Mouse (Mus musculus) heart, postnatal 0 days (tissue): ENCODE results near the gene Ier5. TPM values are rescaled to one million over a fixed set of nuclear protein-coding genes. Genes with fewer than 3 reads are reported as not detected.

ENCODE experiments used
- ATAC-seq: fragments of 200-750 bp; cut with Nextera tagmentation; 2 replicates; pipeline ENCODE4 v1.8.0; 2017; ENCODE audit warnings: low read depth, moderate number of reproducible peaks, moderate library complexity; ENCODE audit not compliant: insufficient read depth
- DNase-seq: peaks from one replicate; pipeline ENCODE4 v3.0.0-alpha.2; 2016; ENCODE audit warnings: low spot score
- H3K27ac ChIP-seq: fragments of 300-500 bp; sonication (generic); 2 replicates; pipeline ENCODE4 v1.5.1; 2014; ENCODE audit warnings: low read depth, mild to moderate bottlenecking
- H3K27me3 ChIP-seq: fragments of 300-500 bp; sonication (generic); 2 replicates; pipeline ENCODE4 v1.6.1; 2014; ENCODE audit warnings: low read length, mixed read lengths; ENCODE audit not compliant: control insufficient read depth, insufficient read depth
- H3K36me3 ChIP-seq: fragments of 300-500 bp; sonication (generic); replicated peaks from 2 replicates; pipeline ENCODE4 v1.6.1; 2014; ENCODE audit warnings: low read length, mixed read lengths; ENCODE audit not compliant: control insufficient read depth, insufficient read depth
- H3K4me1 ChIP-seq: fragments of 300-500 bp; sonication (generic); 2 replicates; pipeline ENCODE4 v1.6.1; 2014; ENCODE audit warnings: antibody characterized with exemption; ENCODE audit not compliant: control insufficient read depth, insufficient read depth
- H3K4me2 ChIP-seq: fragments of 300-500 bp; sonication (generic); 2 replicates; pipeline ENCODE4 v1.6.1; 2014; ENCODE audit warnings: low read depth, mild to moderate bottlenecking, low read length, moderate library complexity
- H3K4me3 ChIP-seq: fragments of 300-500 bp; sonication (generic); 2 replicates; pipeline ENCODE4 v1.5.1; 2014; ENCODE audit warnings: low read depth, low read length
- H3K9ac ChIP-seq: fragments of 300-500 bp; sonication (generic); replicated peaks from 2 replicates; pipeline ENCODE4 v1.6.1; 2014; ENCODE audit warnings: low read depth, low read length, mixed read lengths
- H3K9me3 ChIP-seq: fragments of 300-500 bp; sonication (generic); replicated peaks from 2 replicates; pipeline ENCODE4 v1.6.1; 2016; ENCODE audit warnings: low read length; ENCODE audit not compliant: control insufficient read depth
- CTCF ChIP-seq: IDR thresholded peaks from 2 replicates; pipeline ENCODE4 v1.5.1; 2016; ENCODE audit warnings: antibody characterized with exemption, control low read depth, low read depth
- EP300 ChIP-seq: IDR thresholded peaks from 2 replicates; pipeline ENCODE4 v1.6.1; 2016; ENCODE audit warnings: antibody characterized with exemption, low read depth
- WGBS: fragments of 180-500 bp; shearing (Covaris S2); extraction: QIAGEN DNeasy Blood & Tissue Kit; methylation state at CpG from one replicate; pipeline ENCODE4 v1.1.7; 2014; 5-methylcytosine and 5-hydroxymethylcytosine counted together
- polyA plus RNA-seq: library from polyadenylated mRNA; unstranded; fragments of >200 nt; fragmentation: Nextera tagmentation; extraction: Ambion mirVana; gene quantifications from 2 replicates; pipeline ENCODE4 v1.2.1, GENCODE M21; 2015
- total RNA-seq: library from RNA; depleted of rRNA; stranded (reverse); fragments of >200 nt; gene quantifications from 2 replicates; pipeline ENCODE4 v1.2.3, GENCODE M21; 2014; ENCODE audit warnings: low replicate concordance

Gene Ier5
- total and polyA plus RNA-seq, 2 experiments from 2014 or later = 3.9 to 50.4 TPM

DNA sequence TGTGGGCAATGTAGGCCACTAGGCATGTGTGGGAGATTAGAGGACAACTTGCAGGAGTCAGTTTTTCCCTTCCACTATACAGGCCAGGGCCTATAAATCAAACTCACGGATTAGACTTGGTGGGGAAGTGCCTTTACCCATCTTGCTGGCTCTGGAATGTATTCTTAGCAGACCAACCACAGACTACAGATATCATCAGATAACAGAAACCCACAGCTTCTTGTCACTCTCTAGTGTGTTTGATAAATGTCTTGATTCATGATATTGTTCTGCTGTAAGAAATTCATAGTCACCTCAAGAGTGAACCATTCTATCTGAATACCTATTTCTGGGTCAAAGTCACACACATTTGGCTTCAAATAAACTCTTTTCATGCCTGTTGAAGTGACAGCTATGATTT, 20.3 kb upstream of the Ier5 start:
- 81% methylated on average over 1 of the region's 1 CpGs for WGBS
- no peak overlapping the region for H3K4me2 ChIP-seq

DNA sequence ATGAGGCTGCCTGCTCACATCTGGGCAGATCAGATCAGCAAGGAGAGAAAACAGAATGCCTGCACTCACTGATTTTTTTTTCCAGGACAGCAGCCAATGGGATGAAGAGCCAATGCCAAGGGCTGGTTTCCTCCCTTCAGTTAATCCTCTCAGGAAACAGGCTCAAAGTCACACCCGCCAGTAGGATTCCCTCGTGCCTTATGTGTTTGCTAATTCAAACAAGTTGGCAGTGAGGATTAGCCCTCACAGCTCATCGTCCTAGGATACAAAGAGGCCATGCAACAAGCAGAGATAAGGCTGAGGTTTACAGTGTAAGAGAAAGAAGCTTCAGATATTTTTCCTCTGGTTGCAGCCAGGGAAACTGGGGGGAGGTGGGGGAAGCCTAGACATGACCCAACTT, 14.5 kb upstream of the Ier5 start:
- peaks cover 23% of the 10 kb centered on the region for H3K4me1 ChIP-seq
- H3K4me2 ChIP-seq = no peak overlapping the region
- H3K27ac ChIP-seq = no peak overlapping the region
- DNase-seq = peak; percentile 29
- H3K4me3 ChIP-seq = no peak overlapping the region
- no peak; the same call in 1 of the 2 replicates for ATAC-seq
- TF ChIP-seq EP300 (no peak), CTCF (no peak)
- H3K36me3 ChIP-seq = no peaks in the 10 kb centered on the region
- H3K9me3 ChIP-seq = no peaks in the 10 kb centered on the region
- WGBS = 11% methylated on average over 3 of the region's 3 CpGs
- no peak overlapping the region for H3K9ac ChIP-seq
- H3K27me3 ChIP-seq = no peaks in the 10 kb centered on the region

More for the DNA sequence above, 20.3 kb upstream of the Ier5 start:
- DNase-seq = no peak
- no peaks in the 10 kb centered on the region for H3K36me3 ChIP-seq
- H3K4me3 ChIP-seq = no peak overlapping the region
- H3K27me3 ChIP-seq = no peaks in the 10 kb centered on the region
- no peak overlapping the region for H3K27ac ChIP-seq
- no peak overlapping the region for H3K9ac ChIP-seq
- H3K9me3 ChIP-seq = no peaks in the 10 kb centered on the region
- TF ChIP-seq CTCF (no peak), EP300 (no peak)
- H3K4me1 ChIP-seq = peaks cover 5% of the 10 kb centered on the region; the same call in 1 of the 2 replicates
- no peak for ATAC-seq

DNA sequence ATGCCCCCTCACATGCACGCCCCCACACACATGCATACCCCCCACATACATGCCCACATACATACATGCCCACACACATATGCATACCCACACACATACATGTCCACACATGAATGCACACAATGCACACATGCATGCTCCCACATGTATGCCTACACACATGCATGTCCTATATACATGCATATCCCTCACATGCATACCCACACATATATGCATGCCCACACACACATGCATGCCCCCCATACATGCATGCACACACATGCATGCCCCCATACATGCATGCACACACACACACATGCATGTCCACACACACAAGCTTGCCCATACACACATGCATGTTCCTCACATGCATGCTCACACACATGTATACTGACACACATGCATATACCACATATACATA, 13.4 kb upstream of the Ier5 start:
- Histone ChIP-seq H3K4me3 (no peak overlapping the region), H3K36me3 (no peaks in the 10 kb centered on the region), H3K4me1 (peaks cover 30% of the 10 kb centered on the region), H3K4me2 (no peak overlapping the region), H3K27ac (no peak overlapping the region), H3K27me3 (no peaks in the 10 kb centered on the region), H3K9me3 (no peaks in the 10 kb centered on the region), H3K9ac (no peak overlapping the region)
- DNase-seq (no peak), ATAC-seq (no peak)
- TF ChIP-seq EP300 (no peak), CTCF (no peak)
- WGBS = 82% methylated on average over 1 of the region's 1 CpGs

DNA sequence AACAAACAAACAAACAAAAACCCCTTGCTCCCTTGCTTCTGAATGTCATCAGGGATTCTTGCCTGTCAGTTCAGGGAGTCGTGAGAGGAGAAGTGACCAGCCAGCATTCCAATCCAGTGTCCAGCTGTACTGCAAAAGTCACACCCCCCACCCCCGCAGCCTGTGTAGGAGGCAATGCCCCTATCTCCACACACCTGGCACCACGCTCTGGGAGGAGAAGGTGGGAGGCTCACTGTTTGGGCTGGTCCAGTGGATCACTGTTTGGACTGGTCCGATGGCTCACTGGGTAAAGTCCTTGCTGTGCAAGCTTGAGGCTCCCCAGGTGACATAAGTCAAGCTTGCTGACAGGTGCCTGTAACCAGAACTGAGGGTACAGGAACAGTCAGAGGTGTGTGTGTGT, 12.7 kb upstream of the Ier5 start:
- no peak overlapping the region for H3K27ac ChIP-seq
- no peaks in the 10 kb centered on the region for H3K27me3 ChIP-seq
- no peak overlapping the region for H3K9ac ChIP-seq
- no peak for TF ChIP-seq EP300
- no peak for TF ChIP-seq CTCF
- H3K4me3 ChIP-seq = no peak overlapping the region
- no peaks in the 10 kb centered on the region for H3K9me3 ChIP-seq
- H3K4me1 ChIP-seq = peaks cover 30% of the 10 kb centered on the region
- no peak overlapping the region for H3K4me2 ChIP-seq
- 49% methylated on average over 4 of the region's 4 CpGs for WGBS
- no peak for ATAC-seq
- no peaks in the 10 kb centered on the region for H3K36me3 ChIP-seq
- no peak for DNase-seq

DNA sequence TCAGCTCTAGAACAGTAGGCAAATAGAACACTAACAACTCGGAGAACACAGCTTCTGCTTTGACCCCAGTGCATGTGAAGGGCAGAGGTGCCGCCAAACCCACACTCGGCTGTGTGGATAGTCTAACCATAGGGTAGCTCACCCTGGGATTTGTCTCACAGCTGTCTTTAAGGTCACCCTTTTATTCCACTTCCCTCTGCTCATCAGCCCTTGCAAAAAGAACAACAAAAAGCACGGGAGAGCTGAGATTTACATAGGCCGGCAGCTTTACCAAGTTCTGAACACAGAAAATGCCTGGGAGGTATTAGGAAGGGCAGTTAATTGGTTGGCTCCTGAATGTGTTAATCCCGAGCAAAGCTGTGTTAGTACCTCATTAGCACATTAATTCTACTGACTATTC, 12.1 kb upstream of the Ier5 start:
- ATAC-seq = no peak
- peaks cover 30% of the 10 kb centered on the region for H3K4me1 ChIP-seq
- no peak overlapping the region for H3K4me2 ChIP-seq
- H3K27me3 ChIP-seq = no peaks in the 10 kb centered on the region
- no peak for TF ChIP-seq CTCF
- TF ChIP-seq EP300 = no peak
- no peak for DNase-seq
- H3K9me3 ChIP-seq = no peaks in the 10 kb centered on the region
- H3K36me3 ChIP-seq = no peaks in the 10 kb centered on the region
- no peak overlapping the region for H3K4me3 ChIP-seq
- WGBS = 48% methylated on average over 6 of the region's 6 CpGs
- H3K27ac ChIP-seq = no peak overlapping the region
- H3K9ac ChIP-seq = no peak overlapping the region
